Mouse (Mus musculus): ENCODE results near the gene Gm42417. TPM values are rescaled to one million over a fixed set of nuclear protein-coding genes. Genes with fewer than 3 reads are reported as not detected.

The Gm42417 gene
- polyA plus RNA-seq, 1 experiment from 2014 or later, result 0.54 TPM

- H3K27ac ChIP-seq (replicated peaks), result no peak overlapping the region
- H3K4me1 ChIP-seq, result peaks cover 75% of the 10 kb centered on the region
- WGBS, result 67% methylated on average over 4 of the region's 4 CpGs
- no peak overlapping the region for H3K4me3 ChIP-seq
- DNase-seq (ENCODE audit: low spot score), result no peak
- no peaks in the 10 kb centered on the region for H3K36me3 ChIP-seq (replicated peaks)
- H3K9me3 ChIP-seq, result no peaks in the 10 kb centered on the region
- H3K27me3 ChIP-seq (replicated peaks; ENCODE audit: low read depth, poor library complexity, severe bottlenecking), result peaks cover 9% of the 10 kb centered on the region; the same call in 1 of the 2 replicates
Measured at GRCm38 (mm10) chr1:36562388-36562787, 23.2 kb upstream of the Gm42417 start.

DNA sequence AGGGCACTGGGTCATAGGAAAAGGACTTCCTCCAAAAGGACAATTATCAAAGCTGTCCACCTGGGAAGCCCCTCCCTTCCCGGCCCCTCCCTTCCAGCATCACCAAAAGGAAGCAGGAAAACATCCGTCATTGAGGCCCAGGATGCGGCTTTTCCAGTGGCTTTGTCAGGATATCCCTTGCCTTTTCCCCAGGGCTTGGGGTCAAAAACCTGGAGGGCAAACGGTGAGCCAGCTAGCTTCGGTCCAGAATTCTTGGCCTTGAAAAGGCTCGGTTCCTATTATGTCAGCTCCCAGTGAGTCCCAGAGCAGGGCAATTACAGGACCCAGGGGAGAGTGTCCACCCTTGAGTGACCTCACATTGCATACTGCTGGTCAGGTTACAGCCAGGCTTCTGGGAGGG, 21.7 kb upstream of the Gm42417 start:
- H3K36me3 ChIP-seq (replicated peaks), result peaks cover under 1% of the 10 kb centered on the region
- no peak overlapping the region for H3K4me3 ChIP-seq
- peaks cover 9% of the 10 kb centered on the region; the same call in 1 of the 2 replicates for H3K27me3 ChIP-seq (replicated peaks; ENCODE audit: low read depth, poor library complexity, severe bottlenecking)
- H3K27ac ChIP-seq (replicated peaks), result 0 out of 2 replicates have a peak overlapping the region, but pooled peaks have one; percentile 41
- H3K4me1 ChIP-seq, result peaks cover 66% of the 10 kb centered on the region
- no peak for DNase-seq (ENCODE audit: low spot score)
- H3K9me3 ChIP-seq, result no peaks in the 10 kb centered on the region
- WGBS, result 43% methylated on average over 6 of the region's 6 CpGs

GRCm38 (mm10) chr1:36559888-36560287, 20.7 kb upstream of the Gm42417 start:
- Histone ChIP-seq H3K4me1 (peaks cover 72% of the 10 kb centered on the region), H3K4me3 (0 out of 2 replicates have a peak overlapping the region, but pooled peaks have one; percentile 96), H3K36me3 (replicated peaks) (peaks cover 10% of the 10 kb centered on the region), H3K27me3 (replicated peaks; ENCODE audit: low read depth, poor library complexity, severe bottlenecking) (peaks cover 9% of the 10 kb centered on the region; the same call in 1 of the 2 replicates), H3K9me3 (no peaks in the 10 kb centered on the region), H3K27ac (replicated peaks) (no peak overlapping the region)
- 57% methylated on average over 5 of the region's 5 CpGs for WGBS
- no peak for DNase-seq (ENCODE audit: low spot score)

DNA sequence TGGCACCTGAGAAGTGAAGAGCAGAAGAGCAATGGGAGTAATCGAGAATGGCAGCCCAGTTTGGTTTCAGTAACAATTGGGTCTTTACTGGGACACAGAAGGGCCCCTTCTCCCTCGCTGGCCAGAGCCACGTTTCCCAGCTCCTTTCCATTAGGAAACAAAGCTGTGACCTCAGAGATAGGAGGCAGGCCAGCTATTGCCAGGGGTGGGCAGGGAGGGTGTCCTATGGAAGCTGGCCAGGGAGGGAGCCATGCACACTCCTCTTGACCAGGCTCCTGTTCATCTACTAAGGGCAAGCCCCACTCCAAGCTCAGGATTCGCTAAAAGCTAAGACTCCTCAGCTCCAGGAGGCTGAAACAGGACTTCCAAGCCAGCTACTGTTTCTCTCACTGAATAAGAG, 20.0 kb upstream of the Gm42417 start:
- peaks cover 17% of the 10 kb centered on the region for H3K36me3 ChIP-seq (replicated peaks)
- peaks cover 9% of the 10 kb centered on the region; the same call in 1 of the 2 replicates for H3K27me3 ChIP-seq (replicated peaks; ENCODE audit: low read depth, poor library complexity, severe bottlenecking)
- peaks cover 74% of the 10 kb centered on the region for H3K4me1 ChIP-seq
- peak overlapping the region; percentile 96 for H3K4me3 ChIP-seq
- DNase-seq (ENCODE audit: low spot score), result no peak
- 3% methylated on average over 4 of the region's 4 CpGs for WGBS
- peak overlapping the region; percentile 100 for H3K27ac ChIP-seq (replicated peaks)
- H3K9me3 ChIP-seq, result no peaks in the 10 kb centered on the region

GRCm38 (mm10) chr1:36558031-36558993, 19.1 kb upstream of the Gm42417 start, which contains the start of gene Sema4c:
Gene Sema4c (minus strand): TSS chr1:36558349.
- under 1% methylated on average over 68 of the region's 69 CpGs for WGBS
- no peaks in the 10 kb centered on the region for H3K9me3 ChIP-seq
- peaks cover 77% of the 10 kb centered on the region for H3K4me1 ChIP-seq
- DNase-seq (ENCODE audit: low spot score), result peak; percentile 93
- peak within 1 kb of the TSS; percentile 96 for H3K4me3 ChIP-seq
- H3K36me3 ChIP-seq (replicated peaks), result peaks cover 26% of the 10 kb centered on the region
- H3K27me3 ChIP-seq (replicated peaks; ENCODE audit: low read depth, poor library complexity, severe bottlenecking), result peaks cover 9% of the 10 kb centered on the region; the same call in 1 of the 2 replicates
- peak within 1 kb of the TSS; percentile 100 for H3K27ac ChIP-seq (replicated peaks)

DNA sequence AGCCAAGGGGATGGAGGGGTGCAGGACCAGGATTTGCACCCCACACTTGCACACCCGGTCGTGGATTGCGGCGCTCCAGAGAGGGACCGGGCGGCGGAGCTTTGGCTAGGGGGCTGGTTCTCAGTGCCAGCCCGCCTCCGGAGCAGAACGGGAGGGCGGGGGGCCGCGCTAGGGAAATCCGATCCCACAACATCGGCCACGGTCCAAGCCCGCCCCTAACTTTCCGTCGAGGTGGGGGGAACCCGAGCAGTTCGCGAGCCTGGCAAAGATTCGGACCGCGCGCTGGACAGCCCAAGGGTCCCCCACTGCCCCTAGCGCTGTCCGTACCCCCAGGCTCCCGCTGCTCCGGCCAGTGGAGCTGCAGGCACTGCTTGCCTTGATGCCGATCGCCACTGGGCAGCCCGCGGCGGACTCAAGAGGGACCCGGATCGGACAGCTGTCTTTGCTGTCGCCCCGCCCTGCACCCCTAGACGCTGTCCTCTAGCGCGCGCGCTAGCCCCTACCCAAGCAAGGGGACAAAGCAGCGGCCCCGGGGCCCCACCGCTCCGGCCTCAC, 18.3 kb upstream of the Gm42417 start:
- Histone ChIP-seq H3K4me1 (peaks cover 72% of the 10 kb centered on the region), H3K27ac (replicated peaks) (peak overlapping the region; percentile 100), H3K9me3 (no peaks in the 10 kb centered on the region), H3K36me3 (replicated peaks) (peaks cover 34% of the 10 kb centered on the region), H3K27me3 (replicated peaks; ENCODE audit: low read depth, poor library complexity, severe bottlenecking) (peaks cover 9% of the 10 kb centered on the region; the same call in 1 of the 2 replicates), H3K4me3 (peak overlapping the region; percentile 96)
- WGBS, result under 1% methylated on average over 48 of the region's 48 CpGs
- DNase-seq (ENCODE audit: low spot score), result peak; percentile 91

GRCm38 (mm10) chr1:36556553-36557456, 17.6 kb upstream of the Gm42417 start:
- peak overlapping the region; percentile 96 for H3K4me3 ChIP-seq
- peak overlapping the region; percentile 100 for H3K27ac ChIP-seq (replicated peaks)
- H3K27me3 ChIP-seq (replicated peaks; ENCODE audit: low read depth, poor library complexity, severe bottlenecking), result peaks cover 9% of the 10 kb centered on the region; the same call in 1 of the 2 replicates
- peak; percentile 98 for DNase-seq (ENCODE audit: low spot score)
- peaks cover 64% of the 10 kb centered on the region for H3K4me1 ChIP-seq
- WGBS, result under 1% methylated on average over 52 of the region's 52 CpGs
- peaks cover 41% of the 10 kb centered on the region for H3K36me3 ChIP-seq (replicated peaks)
- H3K9me3 ChIP-seq, result no peaks in the 10 kb centered on the region

- Histone ChIP-seq H3K27ac (replicated peaks) (peak overlapping the region; percentile 100), H3K4me3 (peak overlapping the region; percentile 96), H3K9me3 (no peaks in the 10 kb centered on the region), H3K36me3 (replicated peaks) (peaks cover 50% of the 10 kb centered on the region), H3K4me1 (peaks cover 57% of the 10 kb centered on the region), H3K27me3 (replicated peaks; ENCODE audit: low read depth, poor library complexity, severe bottlenecking) (peaks cover 9% of the 10 kb centered on the region; the same call in 1 of the 2 replicates)
- 5% methylated on average over 8 of the region's 8 CpGs for WGBS
- DNase-seq (ENCODE audit: low spot score), result peak; percentile 64
Measured at GRCm38 (mm10) chr1:36555798-36556395, 16.7 kb upstream of the Gm42417 start.

DNA sequence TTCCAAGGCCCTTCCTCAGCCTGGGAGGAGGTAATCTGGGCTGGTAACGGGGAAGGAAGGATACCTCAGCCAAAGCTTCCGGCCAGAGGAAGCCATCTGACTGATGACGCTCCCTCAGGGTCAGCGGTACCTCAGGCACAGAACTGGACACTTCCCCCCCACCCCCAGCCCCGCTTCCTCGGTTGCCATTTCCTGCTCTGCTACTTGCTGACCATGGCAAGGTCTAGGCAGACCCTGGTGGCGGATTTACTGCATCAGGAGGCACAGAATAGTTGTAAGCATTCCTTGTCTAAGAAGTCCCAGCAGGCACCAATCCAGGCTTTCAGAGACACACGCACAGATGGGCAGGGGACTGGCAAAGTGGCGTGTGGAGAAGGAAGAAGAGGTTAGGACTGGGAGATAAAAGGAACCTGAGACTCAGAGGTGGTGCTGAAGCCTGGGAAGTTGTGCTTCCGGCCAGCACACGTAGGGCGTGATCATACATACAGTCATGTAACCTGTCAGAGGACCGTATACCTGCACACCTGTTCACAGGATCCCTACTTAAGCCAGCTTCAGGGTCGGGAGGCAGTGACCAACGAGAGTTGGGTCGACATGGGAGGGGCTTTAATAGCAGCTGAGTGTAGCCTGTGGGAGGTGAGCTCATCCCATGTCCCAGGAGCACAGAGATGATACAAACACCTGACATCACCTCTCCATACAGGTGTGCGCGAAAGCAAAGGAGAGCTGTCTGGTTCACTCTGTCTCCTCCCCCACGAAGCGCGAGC, 15.6 kb upstream of the Gm42417 start:
- no peak for DNase-seq (ENCODE audit: low spot score)
- Histone ChIP-seq H3K9me3 (no peaks in the 10 kb centered on the region), H3K4me1 (peaks cover 60% of the 10 kb centered on the region), H3K27me3 (replicated peaks; ENCODE audit: low read depth, poor library complexity, severe bottlenecking) (peaks cover 6% of the 10 kb centered on the region; the same call in 1 of the 2 replicates), H3K4me3 (peak overlapping the region; percentile 96), H3K27ac (replicated peaks) (peak overlapping the region; percentile 100), H3K36me3 (replicated peaks) (peaks cover 61% of the 10 kb centered on the region)
- 72% methylated on average over 21 of the region's 21 CpGs for WGBS

GRCm38 (mm10) chr1:36552506-36552905, 13.3 kb upstream of the Gm42417 start:
- no peak overlapping the region for H3K27ac ChIP-seq (replicated peaks)
- H3K4me3 ChIP-seq, result no peak overlapping the region
- H3K36me3 ChIP-seq (replicated peaks), result peaks cover 80% of the 10 kb centered on the region
- H3K4me1 ChIP-seq, result peaks cover 64% of the 10 kb centered on the region
- no peak for DNase-seq (ENCODE audit: low spot score)
- WGBS, result 92% methylated on average over 16 of the region's 16 CpGs
- H3K27me3 ChIP-seq (replicated peaks; ENCODE audit: low read depth, poor library complexity, severe bottlenecking), result no peaks in the 10 kb centered on the region
- H3K9me3 ChIP-seq, result no peaks in the 10 kb centered on the region

- no peak for DNase-seq (ENCODE audit: low spot score)
- peaks cover 69% of the 10 kb centered on the region for H3K4me1 ChIP-seq
- peaks cover 80% of the 10 kb centered on the region for H3K36me3 ChIP-seq (replicated peaks)
- 88% methylated on average over 17 of the region's 17 CpGs for WGBS
- H3K27ac ChIP-seq (replicated peaks), result no peak overlapping the region
- H3K27me3 ChIP-seq (replicated peaks; ENCODE audit: low read depth, poor library complexity, severe bottlenecking), result no peaks in the 10 kb centered on the region
- no peaks in the 10 kb centered on the region for H3K9me3 ChIP-seq
- no peak overlapping the region for H3K4me3 ChIP-seq
Measured at GRCm38 (mm10) chr1:36551904-36552303, 12.7 kb upstream of the Gm42417 start.

All from embryonic facial prominence, embryonic 10.5 days (tissue).